Mouse (Mus musculus) lung, postnatal 0 days (tissue): Measurements from ENCODE around the gene Gm27021.

Experiments used
- CTCF ChIP-seq: IDR thresholded peaks from 2 replicates; pipeline ENCODE4 v1.5.1; 2016; ENCODE audit warnings: antibody characterized with exemption, mild to moderate bottlenecking
- EP300 ChIP-seq: IDR thresholded peaks from 2 replicates; pipeline ENCODE4 v1.6.1; 2016; ENCODE audit warnings: antibody characterized with exemption, mild to moderate bottlenecking, control low read depth

DNA sequence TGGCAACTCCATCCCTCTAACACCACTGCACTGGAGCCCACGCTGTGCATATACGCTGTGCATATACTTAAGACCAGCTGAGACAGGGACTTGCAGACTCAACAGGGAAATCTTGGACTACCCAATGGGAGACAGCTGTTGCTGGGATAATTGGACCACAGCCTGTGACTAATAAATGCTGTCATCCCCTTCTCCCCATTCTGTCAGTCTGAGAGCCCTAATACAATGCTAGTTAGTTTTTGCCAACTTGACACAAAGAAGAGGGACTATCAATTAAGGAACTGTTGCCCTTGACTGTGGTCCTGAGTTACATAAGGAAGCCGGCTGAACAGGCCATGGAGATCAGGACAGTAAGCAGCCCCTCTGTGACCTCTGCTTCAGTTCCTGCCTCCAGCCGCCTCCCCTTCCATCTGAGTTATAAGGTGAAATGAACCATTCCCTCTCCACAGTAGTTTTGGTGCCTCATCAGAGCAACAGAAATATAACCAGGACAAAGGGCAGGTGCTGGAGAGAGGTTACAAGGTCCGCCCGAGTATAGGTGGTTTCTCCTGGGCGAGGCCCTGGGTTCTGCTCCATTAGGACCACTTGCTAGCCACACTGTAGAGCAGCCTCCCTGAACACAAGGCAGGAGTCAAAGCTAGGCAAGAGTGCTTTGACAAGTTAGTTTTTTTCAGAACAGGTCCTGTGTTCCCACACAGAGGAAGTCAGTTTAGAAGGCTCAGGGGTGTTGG is 11.4 kb downstream of the Gm27021 start:
- TF ChIP-seq CTCF (no peak), EP300 (no peak)
